Mouse (Mus musculus) intestine, embryonic 14.5 days (tissue): Measurements from ENCODE around the gene Ccsap. TPM values are rescaled to one million over a fixed set of nuclear protein-coding genes. Genes with fewer than 3 reads are reported as not detected.

Experiments used
- ATAC-seq: fragments of 200-750 bp; cut with Nextera tagmentation; replicated peaks from 2 replicates; pipeline ENCODE4 v1.8.0; 2017; ENCODE audit warnings: low read depth, moderate number of reproducible peaks, moderate TSS enrichment, moderate library complexity; ENCODE audit not compliant: low FRiP score, low TSS enrichment
- DNase-seq: peaks from one replicate; pipeline ENCODE4 v3.0.0-alpha.2; 2018; ENCODE audit warnings: low spot score
- H3K27ac ChIP-seq: fragments of 300-500 bp; sonication (generic); 2 replicates; pipeline ENCODE4 v1.5.1; 2014; ENCODE audit warnings: low read depth, mild to moderate bottlenecking, control low read depth
- H3K27me3 ChIP-seq: fragments of 300-500 bp; sonication (generic); replicated peaks from 2 replicates; pipeline ENCODE4 v1.6.1; 2014; ENCODE audit warnings: low read length, control low read depth; ENCODE audit not compliant: control insufficient read depth, insufficient read depth
- H3K36me3 ChIP-seq: fragments of 300-500 bp; sonication (generic); 2 replicates; pipeline ENCODE4 v1.6.1; 2014; ENCODE audit warnings: low read length, control low read depth; ENCODE audit not compliant: control insufficient read depth, insufficient read depth
- H3K4me1 ChIP-seq: fragments of 300-500 bp; sonication (generic); replicated peaks from 2 replicates; pipeline ENCODE4 v1.6.1; 2014; ENCODE audit warnings: low read length, control low read depth, mixed read lengths; ENCODE audit not compliant: control insufficient read depth, insufficient read depth
- H3K4me2 ChIP-seq: fragments of 300-500 bp; sonication (generic); 2 replicates; pipeline ENCODE4 v1.6.1; 2014; ENCODE audit warnings: low read length
- H3K4me3 ChIP-seq: fragments of 300-500 bp; sonication (generic); 2 replicates; pipeline ENCODE4 v1.5.1; 2014; ENCODE audit warnings: low read depth, low read length, control low read depth, mixed read lengths
- H3K9ac ChIP-seq: fragments of 300-500 bp; sonication (generic); 2 replicates; pipeline ENCODE4 v1.6.1; 2014; ENCODE audit warnings: mild to moderate bottlenecking, low read length
- H3K9me3 ChIP-seq: fragments of 300-500 bp; sonication (generic); 2 replicates; pipeline ENCODE4 v1.6.1; 2016; ENCODE audit warnings: low read length, control low read depth; ENCODE audit not compliant: control insufficient read depth
- WGBS: fragments of 180-500 bp; shearing (Covaris S2); extraction: QIAGEN DNeasy Blood & Tissue Kit; methylation state at CpG from one replicate; pipeline ENCODE4 v1.1.7; 2014; 5-methylcytosine and 5-hydroxymethylcytosine counted together
- polyA plus RNA-seq: library from polyadenylated mRNA; unstranded; fragments of >200 nt; fragmentation: Nextera tagmentation; extraction: Ambion mirVana; gene quantifications from 2 replicates; pipeline ENCODE4 v1.2.1, GENCODE M21; 2014

The Ccsap gene
- polyA plus RNA-seq, 1 experiment from 2014 or later: 3.2 TPM

DNA sequence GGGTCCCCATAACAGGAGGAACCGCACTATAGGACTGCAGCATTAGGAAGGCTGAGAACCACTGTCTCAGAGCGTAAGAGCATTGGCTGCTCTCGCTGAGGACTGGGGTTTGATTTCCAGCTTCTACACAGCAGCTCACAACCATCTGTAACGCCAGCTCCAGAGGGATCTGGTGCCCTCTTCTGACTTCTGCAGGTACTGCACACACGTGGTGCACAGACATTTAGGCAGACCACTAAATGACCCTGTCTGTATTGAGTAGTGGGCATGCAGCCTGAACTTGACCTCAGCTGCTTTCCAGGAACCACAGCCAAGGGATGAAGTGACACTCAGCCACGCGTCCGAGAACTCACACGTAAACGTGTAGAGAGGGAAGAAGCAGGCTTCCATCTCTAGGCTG is 36.9 kb downstream of the Ccsap start:
- Histone ChIP-seq H3K4me2 (no peak overlapping the region), H3K9ac (no peak overlapping the region), H3K4me3 (no peak overlapping the region), H3K27ac (no peak overlapping the region), H3K27me3 (no peaks in the 10 kb centered on the region), H3K36me3 (peaks cover 24% of the 10 kb centered on the region), H3K9me3 (no peaks in the 10 kb centered on the region), H3K4me1 (no peaks in the 10 kb centered on the region)
- DNase-seq: no peak
- ATAC-seq: no peak
- 94% methylated on average over 10 of the region's 10 CpGs for WGBS

DNA sequence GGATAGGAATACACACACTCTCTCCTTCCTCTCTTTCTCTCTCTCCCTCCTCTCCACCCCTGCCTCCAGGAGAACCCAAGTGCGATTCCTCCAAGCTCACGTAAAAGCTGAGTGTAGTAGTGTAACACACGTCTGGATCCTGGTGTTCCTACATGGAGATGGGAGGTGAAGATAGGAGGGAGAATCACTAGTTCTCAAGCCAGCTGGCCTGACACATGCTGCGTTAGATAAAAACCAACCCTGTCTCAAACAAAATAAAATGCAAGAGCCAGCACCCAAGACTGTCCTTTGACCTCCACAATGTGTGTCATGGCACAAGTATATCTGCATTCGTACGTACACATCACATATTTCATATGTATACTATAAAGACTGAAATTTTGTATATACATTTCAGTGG is 39.2 kb downstream of the Ccsap start:
- Histone ChIP-seq H3K27ac (no peak overlapping the region), H3K9ac (no peak overlapping the region), H3K36me3 (peaks cover 17% of the 10 kb centered on the region), H3K4me1 (no peaks in the 10 kb centered on the region), H3K4me2 (no peak overlapping the region), H3K4me3 (no peak overlapping the region), H3K27me3 (no peaks in the 10 kb centered on the region), H3K9me3 (no peaks in the 10 kb centered on the region)
- DNase-seq (no peak), ATAC-seq (no peak)
- 88% methylated on average over 6 of the region's 6 CpGs for WGBS

DNA sequence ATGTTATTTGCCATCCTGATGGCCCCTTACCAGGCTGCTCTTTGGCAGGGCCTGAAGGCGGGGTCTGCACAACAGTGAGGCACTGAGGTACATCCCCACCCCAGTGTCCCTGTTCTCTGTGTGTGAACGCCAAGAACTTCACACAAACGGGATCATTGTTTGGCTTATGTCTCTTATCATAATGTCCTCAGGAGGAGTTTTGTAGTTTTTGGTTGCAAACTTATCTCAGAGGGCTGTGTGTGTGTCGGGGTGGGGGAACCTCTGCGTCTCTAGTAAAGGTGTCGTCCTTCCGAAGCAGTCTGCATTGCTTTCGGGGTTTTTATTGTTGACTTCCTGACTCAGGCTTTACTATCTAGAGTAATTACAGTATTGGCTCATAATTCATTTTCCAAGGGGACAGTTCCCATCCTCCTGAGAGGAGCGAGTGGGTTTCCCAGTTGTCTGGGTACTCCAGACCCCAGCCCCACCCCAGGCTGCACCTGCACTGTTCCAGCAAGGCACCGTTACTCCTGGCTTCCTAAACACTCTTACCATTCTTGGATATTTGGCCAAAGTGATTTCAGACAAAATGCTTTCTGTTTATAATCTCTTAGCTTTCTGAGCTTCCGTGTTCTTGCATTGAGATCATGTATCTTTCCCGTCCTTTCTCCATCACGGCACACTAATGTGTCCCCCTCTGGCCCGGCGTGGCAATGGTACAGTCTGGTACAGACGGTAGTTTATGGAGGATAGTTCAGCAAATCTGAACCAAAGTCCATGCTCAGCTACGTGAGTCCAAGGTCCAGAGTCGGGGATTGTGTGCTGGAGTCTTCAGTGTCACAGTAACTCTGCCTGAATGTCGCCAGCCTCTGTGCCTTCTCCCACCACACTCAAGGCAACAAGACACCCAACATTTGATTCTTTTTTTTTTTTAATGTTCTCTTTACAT is 40.1 kb downstream of the Ccsap start:
- Histone ChIP-seq H3K27ac (no peak overlapping the region), H3K36me3 (peaks cover 8% of the 10 kb centered on the region), H3K27me3 (no peaks in the 10 kb centered on the region), H3K4me1 (no peaks in the 10 kb centered on the region), H3K9me3 (no peaks in the 10 kb centered on the region), H3K4me3 (no peak overlapping the region), H3K9ac (no peak overlapping the region), H3K4me2 (no peak overlapping the region)
- ATAC-seq (no peak), DNase-seq (no peak)
- 86% methylated on average over 19 of the region's 19 CpGs for WGBS

GRCm38 (mm10) chr8:123817747-123818146 is 42.3 kb downstream of the Ccsap start:
- Histone ChIP-seq H3K9ac (no peak overlapping the region), H3K36me3 (no peaks in the 10 kb centered on the region), H3K4me1 (0 out of 2 replicates have a peak, but pooled peaks cover 4% of the 10 kb centered on the region), H3K9me3 (no peaks in the 10 kb centered on the region), H3K4me2 (no peak overlapping the region), H3K27me3 (no peaks in the 10 kb centered on the region), H3K4me3 (no peak overlapping the region), H3K27ac (no peak overlapping the region)
- ATAC-seq: no peak
- DNase-seq: no peak
- 91% methylated on average over 11 of the region's 11 CpGs for WGBS

DNA sequence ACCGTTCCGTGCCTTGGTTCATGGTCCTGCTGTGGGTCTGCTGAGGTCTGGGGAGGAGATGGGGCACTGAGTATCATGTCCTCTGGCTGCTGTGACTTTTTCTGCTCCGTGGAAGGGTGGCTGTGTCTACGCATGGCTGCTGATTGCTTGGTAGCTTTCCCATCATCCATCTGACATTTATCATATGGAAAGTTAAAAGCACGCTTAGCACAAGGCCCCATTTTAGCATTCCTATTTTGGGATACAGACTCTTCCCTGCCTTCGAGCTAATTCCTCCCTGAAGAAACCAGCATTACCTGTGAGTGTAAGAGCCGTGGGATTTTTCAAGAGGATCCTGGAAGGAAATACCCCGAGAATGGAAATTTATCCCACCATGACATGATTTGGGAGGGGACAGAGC is 43.1 kb downstream of the Ccsap start:
- Histone ChIP-seq H3K9me3 (no peaks in the 10 kb centered on the region), H3K4me3 (no peak overlapping the region), H3K9ac (no peak overlapping the region), H3K4me1 (0 out of 2 replicates have a peak, but pooled peaks cover 4% of the 10 kb centered on the region), H3K27ac (no peak overlapping the region), H3K27me3 (no peaks in the 10 kb centered on the region), H3K36me3 (no peaks in the 10 kb centered on the region), H3K4me2 (no peak overlapping the region)
- ATAC-seq: no peak
- DNase-seq: no peak
- 79% methylated on average over 8 of the region's 8 CpGs for WGBS

DNA sequence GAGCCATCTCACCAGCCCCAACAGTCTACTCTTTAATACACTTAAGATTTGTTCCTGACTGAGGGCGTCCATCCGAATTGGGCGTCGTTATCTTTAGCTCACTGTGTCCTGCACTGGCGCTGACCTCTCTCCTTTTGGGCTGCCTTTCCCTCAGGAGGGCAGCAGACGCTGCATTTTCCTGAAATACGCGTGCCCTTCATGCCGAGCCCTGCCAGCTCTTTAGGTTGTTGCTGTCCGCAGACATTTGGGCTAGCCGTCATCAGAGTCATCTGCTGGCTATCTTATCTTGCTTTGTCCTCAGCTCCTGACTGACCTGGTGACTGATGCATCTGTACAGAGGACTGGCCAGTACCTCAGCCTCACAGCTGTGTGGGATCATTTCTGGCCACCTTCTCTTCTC is 44.7 kb downstream of the Ccsap start:
- Histone ChIP-seq H3K36me3 (no peaks in the 10 kb centered on the region), H3K27ac (no peak overlapping the region), H3K4me3 (no peak overlapping the region), H3K27me3 (no peaks in the 10 kb centered on the region), H3K4me2 (no peak overlapping the region), H3K9me3 (no peaks in the 10 kb centered on the region), H3K9ac (no peak overlapping the region), H3K4me1 (0 out of 2 replicates have a peak, but pooled peaks cover 4% of the 10 kb centered on the region)
- WGBS: 83% methylated on average over 11 of the region's 11 CpGs
- no peak for DNase-seq
- no peak for ATAC-seq

- H3K27me3 ChIP-seq: no peaks in the 10 kb centered on the region
- no peak overlapping the region for H3K4me2 ChIP-seq
- WGBS: 78% methylated on average over 4 of the region's 4 CpGs
- H3K27ac ChIP-seq: no peak overlapping the region; the same call in 1 of the 2 replicates
- no peaks in the 10 kb centered on the region for H3K36me3 ChIP-seq
- DNase-seq (no peak), ATAC-seq (no peak)
- 0 out of 2 replicates have a peak, but pooled peaks cover 4% of the 10 kb centered on the region for H3K4me1 ChIP-seq
- H3K9me3 ChIP-seq: no peaks in the 10 kb centered on the region
- H3K4me3 ChIP-seq: no peak overlapping the region
- no peak overlapping the region for H3K9ac ChIP-seq
Observed at GRCm38 (mm10) chr8:123813892-123814266, 46.1 kb downstream of the Ccsap start.

GRCm38 (mm10) chr8:123813173-123813891 is 46.7 kb downstream of the Ccsap start:
- Histone ChIP-seq H3K27ac (no peak overlapping the region; the same call in 1 of the 2 replicates), H3K4me1 (0 out of 2 replicates have a peak, but pooled peaks cover 4% of the 10 kb centered on the region), H3K4me2 (no peak overlapping the region), H3K9ac (no peak overlapping the region), H3K9me3 (no peaks in the 10 kb centered on the region), H3K27me3 (no peaks in the 10 kb centered on the region), H3K36me3 (no peaks in the 10 kb centered on the region), H3K4me3 (no peak overlapping the region)
- DNase-seq (no peak), ATAC-seq (no peak)
- WGBS: 74% methylated on average over 16 of the region's 16 CpGs
